Mouse (Mus musculus): ENCODE measurements around the gene Tshz2.

The Tshz2 gene

DNA sequence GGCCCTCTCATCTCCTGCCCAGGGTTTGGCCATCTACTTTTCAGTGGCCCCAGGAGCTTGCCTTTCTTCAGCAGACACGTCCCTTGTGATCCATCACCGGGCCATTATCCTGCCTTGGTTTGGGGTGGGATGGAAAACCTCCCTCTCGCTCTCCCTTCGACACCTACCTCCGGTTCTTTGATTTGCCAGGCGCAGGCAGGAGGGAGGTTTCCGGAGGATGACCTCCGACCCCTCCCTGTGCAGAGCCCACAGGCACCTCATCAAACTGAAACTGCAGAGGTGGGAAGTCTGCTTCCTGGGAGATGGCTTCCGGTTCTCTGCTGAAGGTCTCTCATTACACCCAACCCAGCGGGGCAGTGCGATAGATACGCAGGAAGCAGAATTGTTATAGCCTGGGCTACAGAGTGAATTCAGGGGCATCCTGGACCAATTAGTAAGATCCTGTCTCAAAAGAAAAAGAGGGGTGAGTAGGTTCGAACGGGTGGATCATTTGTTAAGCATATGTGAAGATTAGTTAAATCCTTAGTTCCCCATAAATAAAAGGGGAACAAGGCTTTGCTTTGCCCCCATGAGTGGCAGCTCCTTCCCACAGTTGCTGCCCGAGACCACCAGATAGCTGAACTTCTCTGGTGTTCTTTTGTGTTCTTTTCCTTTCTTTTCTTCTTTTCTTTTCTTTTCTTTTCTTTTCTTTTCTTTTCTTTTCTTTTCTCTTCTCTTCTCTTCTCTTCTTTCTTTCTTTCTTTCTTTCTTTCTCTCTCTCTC lies 70.1 kb downstream of the Tshz2 start:
- DNase-seq, result no peak

GRCm38 (mm10) chr2:169721793-169722326 lies 89.0 kb downstream of the Tshz2 start:
- no peak for DNase-seq

GRCm38 (mm10) chr2:169722341-169722740 lies 89.5 kb downstream of the Tshz2 start:
- no peak for DNase-seq

DNA sequence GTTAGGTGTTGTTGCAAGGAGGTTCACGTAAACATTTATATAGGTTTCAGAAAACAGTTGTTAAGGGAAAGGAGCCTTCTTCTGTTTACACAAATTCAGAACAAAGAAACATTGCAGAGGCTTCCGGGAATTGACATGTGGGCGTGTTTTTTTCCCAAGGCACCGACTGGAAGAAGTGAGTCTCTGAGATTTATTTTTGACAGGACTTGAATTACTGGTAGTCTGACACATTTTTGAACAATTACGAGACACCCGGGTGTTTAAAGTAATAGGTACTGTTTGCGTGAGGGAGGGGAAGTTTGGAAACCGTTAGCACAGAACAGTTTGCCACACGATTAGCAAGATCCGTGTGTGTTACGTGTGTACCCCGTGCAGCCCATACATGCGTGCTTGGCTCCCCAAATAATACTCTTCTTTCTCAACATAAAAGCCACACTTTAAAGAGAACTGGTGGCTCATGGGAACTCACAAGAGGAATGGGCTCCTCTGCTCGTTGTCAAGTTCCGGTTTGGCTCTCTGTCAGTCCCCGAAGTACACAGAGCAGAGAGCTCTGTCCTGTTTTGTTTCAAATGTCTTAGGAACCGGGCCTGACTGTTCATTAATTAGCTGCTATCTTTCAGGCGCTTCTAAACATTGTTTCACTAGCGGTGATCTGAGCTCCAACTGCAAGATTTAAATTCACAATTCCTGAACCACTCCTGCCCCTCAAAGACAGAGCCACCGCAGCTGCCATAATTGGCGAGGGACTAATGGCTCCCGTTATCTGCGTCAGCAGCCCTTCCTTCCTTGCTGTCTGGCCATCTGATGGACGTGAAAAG lies 91.0 kb downstream of the Tshz2 start:
- DNase-seq, result no peak

- no peak for DNase-seq
Measured at GRCm38 (mm10) chr2:169728651-169729280, 96.0 kb downstream of the Tshz2 start.

GRCm38 (mm10) chr2:169730551-169730996 lies 97.8 kb downstream of the Tshz2 start:
- DNase-seq, result no peak

DNA sequence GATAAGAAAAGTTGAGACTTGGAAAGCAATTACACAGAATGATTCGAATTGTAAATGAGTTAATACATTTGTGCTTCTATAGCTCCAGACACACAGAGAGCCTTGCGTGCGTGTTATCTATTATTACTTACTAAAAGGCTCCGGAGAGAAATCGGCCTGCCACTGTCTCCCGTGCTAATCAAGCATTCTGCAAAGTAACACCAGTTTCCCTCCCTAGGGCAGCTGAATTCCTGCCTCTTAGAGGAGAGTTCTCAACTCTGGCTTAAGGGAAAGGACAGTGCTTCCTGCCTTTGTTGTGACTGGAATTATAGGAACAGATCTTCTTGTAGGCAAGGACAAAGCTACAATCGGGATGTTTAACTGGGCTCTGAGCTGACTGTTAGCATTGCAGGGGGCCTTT lies 101.2 kb downstream of the Tshz2 start:
- DNase-seq, result no peak

DNA sequence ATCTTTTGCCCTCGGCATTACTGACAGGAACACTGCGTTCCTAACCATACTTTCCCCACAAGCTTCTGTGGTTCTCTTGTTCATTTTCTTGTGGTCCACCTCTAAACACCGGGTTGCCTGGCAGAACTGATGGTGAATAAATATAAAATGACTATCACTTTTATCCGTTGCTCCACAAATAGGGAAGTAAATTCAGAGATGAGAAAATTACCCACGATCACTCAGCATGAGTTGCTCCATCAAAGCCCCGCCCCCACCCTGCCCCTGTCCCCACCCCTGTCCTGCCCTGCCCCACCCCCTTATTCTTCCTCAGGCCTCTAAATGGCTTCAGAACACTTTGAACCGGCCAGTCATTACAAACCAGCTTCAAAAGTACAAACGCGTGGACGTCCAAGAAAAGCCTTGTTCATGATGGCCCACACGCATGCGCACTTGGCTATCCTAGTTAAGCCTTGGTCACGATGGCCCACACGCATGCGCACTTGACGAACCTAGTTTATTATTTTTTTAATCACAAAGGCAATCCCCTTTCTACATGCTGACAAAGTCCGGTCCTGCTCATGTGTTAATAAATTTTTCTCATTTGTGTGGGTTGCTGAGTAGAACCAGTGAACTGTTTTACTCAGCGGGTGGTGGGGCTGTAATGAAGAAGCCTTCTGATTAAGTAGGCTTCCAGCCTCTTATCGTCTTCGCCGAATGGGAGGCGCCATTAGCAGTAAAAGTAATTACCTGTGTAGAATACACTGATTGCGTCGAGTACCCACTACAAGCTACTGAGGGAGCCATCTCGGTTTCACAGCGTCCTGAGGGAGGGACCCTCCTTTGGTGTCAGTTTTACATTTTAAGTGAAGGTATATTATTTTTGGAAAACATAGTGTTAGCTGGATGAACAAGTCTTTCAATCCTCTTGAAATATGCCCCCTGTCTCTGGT lies 102.9 kb downstream of the Tshz2 start:
- DNase-seq, result no peak

DNA sequence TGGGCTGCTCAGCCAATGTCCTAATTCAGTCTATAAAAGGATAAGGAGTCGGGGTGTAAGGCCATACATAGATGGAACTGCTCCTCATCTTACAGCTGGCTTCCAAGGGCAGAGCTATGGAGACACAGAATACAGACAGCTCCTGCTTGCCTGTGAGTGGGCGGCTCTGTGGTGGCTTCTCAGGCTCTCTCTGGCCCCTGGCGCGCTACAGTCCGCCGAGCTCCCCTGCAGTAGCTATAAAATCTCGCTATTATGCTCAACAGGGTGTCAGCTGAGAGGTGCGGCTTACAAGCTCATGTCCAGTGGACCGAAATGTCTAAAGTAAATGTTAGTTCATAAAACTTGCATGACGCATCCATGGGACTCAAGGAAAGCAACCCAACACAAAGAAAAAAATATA lies 108.2 kb downstream of the Tshz2 start:
- no peak for DNase-seq

- no peak for DNase-seq
Measured at GRCm38 (mm10) chr2:169742791-169743190, 110.0 kb downstream of the Tshz2 start.

- DNase-seq, result no peak
Measured at GRCm38 (mm10) chr2:169743294-169743693, 110.5 kb downstream of the Tshz2 start.

DNA sequence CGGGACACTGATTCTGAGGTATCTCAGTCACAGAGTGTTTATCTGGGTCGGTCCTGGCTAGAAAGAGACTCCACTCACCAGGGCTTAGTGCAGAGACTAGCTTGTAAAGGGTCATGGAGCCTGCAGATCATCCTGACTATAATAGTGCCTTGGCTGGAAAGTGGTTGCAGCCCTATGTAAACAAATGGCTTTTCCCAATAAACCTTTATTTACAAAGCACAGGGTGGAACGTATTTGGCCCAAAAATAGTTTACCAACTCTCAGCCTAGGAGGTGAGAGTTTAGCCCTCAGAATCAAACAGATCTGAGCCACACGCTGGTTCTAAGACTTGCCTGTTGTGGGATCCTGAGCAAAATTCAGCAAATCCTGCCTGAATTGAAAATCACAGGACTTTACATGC lies 111.1 kb downstream of the Tshz2 start:
- DNase-seq, result no peak

DNA sequence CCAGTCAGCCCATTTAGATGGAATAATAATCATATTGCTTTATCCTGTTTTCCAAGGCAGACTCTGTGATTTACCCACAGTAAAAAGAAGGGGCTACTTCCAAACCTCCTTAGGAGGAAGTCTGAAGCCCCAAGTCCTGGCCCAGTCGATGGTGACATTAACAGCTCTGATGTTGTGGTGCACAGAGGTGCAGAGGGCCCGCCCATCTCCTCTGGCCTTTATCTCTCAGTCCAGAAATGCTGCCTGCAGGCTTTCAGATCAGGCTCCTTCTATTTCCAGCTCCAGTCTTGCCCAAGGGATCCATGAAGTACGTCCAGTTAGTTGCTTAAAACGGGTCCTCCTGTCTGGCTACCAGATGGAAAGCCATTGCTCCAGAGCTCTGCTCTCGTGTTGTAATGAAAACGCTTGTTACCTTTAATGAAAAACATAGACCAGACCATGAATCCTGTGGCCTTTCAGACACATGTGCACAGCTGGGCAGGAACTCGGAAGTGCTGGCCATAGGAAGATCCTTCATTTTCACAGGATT lies 114.4 kb downstream of the Tshz2 start:
- no peak for DNase-seq

DNA sequence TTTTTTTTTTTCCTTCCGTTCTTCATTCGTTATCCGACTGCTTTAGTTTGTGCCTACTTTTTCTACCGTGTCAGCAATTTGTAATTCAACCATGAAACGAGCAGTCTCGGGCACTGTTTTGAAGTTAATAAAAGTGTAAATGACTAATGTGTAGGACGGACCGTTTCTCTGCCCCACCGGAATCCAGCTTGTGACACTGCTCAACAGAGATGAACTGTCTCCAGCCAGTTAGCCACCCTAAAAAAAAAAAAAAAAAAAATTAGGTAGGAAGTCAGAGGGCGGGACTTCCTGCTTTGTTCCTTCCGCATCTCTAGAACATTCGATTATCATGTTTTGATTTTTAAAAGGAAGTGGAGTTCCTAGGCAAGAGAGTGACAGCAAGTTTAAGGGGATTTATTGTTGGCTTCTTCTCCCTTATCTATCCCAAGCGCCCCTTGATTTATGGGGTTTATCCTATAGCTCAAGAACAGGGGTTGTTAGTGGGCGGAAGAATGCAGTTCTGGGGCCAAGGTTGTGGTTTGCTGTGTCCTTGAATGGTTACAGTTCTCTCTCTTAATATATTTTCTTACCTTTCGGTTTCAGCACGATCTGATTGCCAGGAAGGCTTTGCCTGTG lies 116.6 kb downstream of the Tshz2 start:
- DNase-seq, result no peak

DNA sequence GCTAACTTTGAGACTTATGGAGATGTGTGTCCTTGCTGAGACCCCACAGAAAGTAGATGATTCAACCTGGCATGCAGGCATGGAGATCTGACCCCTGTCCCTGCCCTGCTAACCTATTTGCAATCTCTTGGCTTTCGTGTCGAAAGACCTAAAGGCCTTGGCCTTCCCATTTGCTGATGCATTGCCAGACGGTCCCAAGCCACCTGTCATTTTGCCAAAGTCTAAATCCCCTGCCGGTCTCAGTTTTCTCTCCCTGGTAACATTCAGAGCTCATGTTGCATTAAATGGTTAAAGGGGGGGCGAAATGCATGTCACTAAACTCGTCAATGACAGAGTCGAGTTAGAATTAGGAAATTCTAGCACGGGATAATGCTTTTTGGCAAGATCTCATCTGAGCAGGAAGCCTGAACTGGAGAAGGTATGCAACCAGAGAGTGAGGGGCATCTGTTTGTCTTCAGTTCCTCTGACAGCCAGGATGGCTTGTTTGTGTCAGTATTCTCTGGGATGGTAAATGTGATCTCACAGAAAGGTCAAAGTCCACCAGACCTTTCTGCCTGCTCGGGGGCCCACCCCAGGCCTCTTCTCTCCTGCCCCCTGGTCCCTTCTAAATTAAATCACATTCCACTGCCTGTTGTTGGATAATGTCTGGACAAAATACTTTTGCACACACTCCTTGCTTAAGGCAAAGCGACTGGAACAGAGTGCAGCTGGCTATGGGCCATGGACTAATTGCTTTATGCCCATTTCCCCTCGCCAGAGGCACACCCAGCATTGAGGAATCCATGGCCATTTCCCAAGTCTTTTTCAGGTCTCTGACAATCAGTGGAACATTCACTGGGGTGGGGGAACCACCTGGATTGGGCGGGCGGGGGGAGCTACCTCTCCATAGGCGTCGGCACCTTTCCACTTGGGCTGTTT lies 118.0 kb downstream of the Tshz2 start:
- no peak for DNase-seq

- no peak for DNase-seq
Measured at GRCm38 (mm10) chr2:169752126-169752525, 119.3 kb downstream of the Tshz2 start.

- no peak for DNase-seq
Measured at GRCm38 (mm10) chr2:169753432-169753831, 120.6 kb downstream of the Tshz2 start.

DNA sequence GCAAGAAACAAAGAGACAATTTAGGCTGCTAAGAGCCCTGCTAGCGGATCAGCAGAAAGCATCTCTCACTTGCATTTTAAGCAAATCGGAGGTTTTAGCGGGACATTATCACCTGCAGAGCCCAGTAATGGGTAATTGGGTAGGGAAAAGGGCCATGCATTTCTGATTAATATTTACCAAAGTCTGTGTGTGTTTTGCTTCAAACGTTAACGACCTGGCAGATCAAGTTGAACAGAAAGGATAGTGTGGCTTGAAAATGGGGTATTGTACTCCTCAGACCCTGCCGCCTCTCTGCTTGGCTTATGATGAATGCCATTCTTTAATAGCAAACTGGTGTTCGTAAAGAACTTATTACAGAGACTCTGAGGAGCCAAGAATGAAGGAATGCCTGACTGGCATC lies 122.3 kb downstream of the Tshz2 start:
- no peak for DNase-seq

DNA sequence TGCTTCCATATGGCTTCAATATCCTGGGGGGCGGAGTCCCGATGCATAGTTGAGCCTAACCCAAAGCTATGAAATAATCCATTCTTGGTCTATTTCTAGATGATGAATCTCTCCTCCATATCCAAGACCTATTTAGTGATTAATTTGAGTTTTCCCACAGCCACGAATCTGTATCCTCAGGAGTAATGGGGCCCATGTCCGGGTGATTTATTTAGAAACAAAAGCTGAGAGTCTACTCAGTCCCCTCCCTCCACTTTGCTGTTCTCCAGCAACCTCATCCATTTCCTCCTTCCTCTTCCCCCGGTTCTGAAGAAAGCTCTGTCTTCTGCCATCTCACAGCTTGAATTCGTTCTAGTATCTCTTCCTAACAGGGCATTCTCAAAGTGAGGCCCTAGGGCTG lies 125.3 kb downstream of the Tshz2 start:
- DNase-seq, result no peak

- DNase-seq, result no peak
Measured at GRCm38 (mm10) chr2:169760117-169760516, 127.3 kb downstream of the Tshz2 start.
